In the genomic region with DNA sequence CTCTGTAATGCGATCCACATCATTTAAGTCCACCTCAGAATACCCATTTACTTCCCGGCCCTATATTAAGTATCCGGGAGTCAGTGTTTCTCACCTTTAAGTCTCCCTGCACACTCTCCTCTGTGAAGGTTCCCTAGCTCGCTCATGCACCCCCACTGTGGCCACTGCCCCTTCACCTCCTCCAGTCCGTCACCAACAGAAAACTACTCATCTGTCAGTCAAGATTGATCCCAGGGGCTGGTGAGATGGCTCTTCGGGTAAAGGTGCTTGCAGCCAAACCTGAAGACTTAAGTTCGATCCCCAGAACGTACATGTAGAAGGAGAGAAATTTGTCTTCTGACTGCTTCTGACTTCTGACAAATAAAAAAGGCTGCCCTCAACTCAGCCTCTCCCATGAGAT, we compare ENCODE assay signal across 24 mouse cellular contexts. TPM values are rescaled to one million over a fixed set of nuclear protein-coding genes. Genes with fewer than 3 reads are reported as not detected.
A peak's percentile ranks its signal among the peaks of the same experiment; 100 is the strongest.
DNase-seq lines count a peak whose midpoint lies in the region; ATAC-seq and TF ChIP-seq lines count a peak whose summit lies in the region.
"Had no signal": no experiment of that assay in that cellular context is flagged by ENCODE, and none has a peak within 500 bp of the region (broad histone marks: within the 10 kb centered on the region; RNA-seq: fewer than 3 reads in every experiment).

No protein-coding gene starts in this region.

- peak overlapping the region; percentile 82 for H3K27ac ChIP-seq in liver, adult 2 months (replicated peaks; ENCODE audit: insufficient read depth, low read depth, low read length)
- H3K27ac ChIP-seq in liver, embryonic 12.5 days: no peak overlapping the region
- H3K27ac ChIP-seq in liver, embryonic 16.5 days (ENCODE audit: low read length): no peak overlapping the region
- H3K27ac ChIP-seq in liver, embryonic 11.5 days (ENCODE audit: low read depth, low read length): no peak overlapping the region
- no peak overlapping the region for H3K27ac ChIP-seq in intestine, postnatal 0 days (ENCODE audit: low read depth, low read length)
- H3K27ac ChIP-seq in liver, postnatal 0 days (ENCODE audit: low read depth): peak overlapping the region; percentile 94
- H3K27ac ChIP-seq: embryonic facial prominence, embryonic 13.5 days; embryonic facial prominence, embryonic 15.5 days; forebrain, embryonic 10.5 days; forebrain, embryonic 12.5 days had no signal

- no peaks in the 10 kb centered on the region for H3K9me3 ChIP-seq in liver, embryonic 12.5 days (replicated peaks)
- H3K9me3 ChIP-seq in liver, embryonic 16.5 days (replicated peaks; ENCODE audit: control insufficient read depth, low read length): no peaks in the 10 kb centered on the region
- no peaks in the 10 kb centered on the region for H3K9me3 ChIP-seq in liver, embryonic 11.5 days (ENCODE audit: control insufficient read depth, low read length)
- H3K9me3 ChIP-seq in intestine, postnatal 0 days (ENCODE audit: control insufficient read depth): no peaks in the 10 kb centered on the region
- H3K9me3 ChIP-seq in liver, postnatal 0 days (ENCODE audit: low read length): no peaks in the 10 kb centered on the region
- H3K9me3 ChIP-seq: embryonic facial prominence, embryonic 13.5 days; embryonic facial prominence, embryonic 15.5 days; forebrain, embryonic 10.5 days; forebrain, embryonic 12.5 days had no signal

- peaks cover 41% of the 10 kb centered on the region for H3K36me3 ChIP-seq in liver, adult 2 months (ENCODE audit: control insufficient read depth, insufficient read depth, low read length)
- H3K36me3 ChIP-seq in liver, embryonic 12.5 days: no peaks in the 10 kb centered on the region
- no peaks in the 10 kb centered on the region for H3K36me3 ChIP-seq in liver, embryonic 16.5 days (ENCODE audit: control insufficient read depth, insufficient read depth)
- no peaks in the 10 kb centered on the region for H3K36me3 ChIP-seq in liver, embryonic 11.5 days (ENCODE audit: control insufficient read depth, insufficient read depth, low read length)
- peaks cover 8% of the 10 kb centered on the region; the same call in 1 of the 2 replicates for H3K36me3 ChIP-seq in intestine, postnatal 0 days (ENCODE audit: control insufficient read depth, insufficient read depth)
- H3K36me3 ChIP-seq in liver, postnatal 0 days (replicated peaks; ENCODE audit: insufficient read depth, low read length): no peaks in the 10 kb centered on the region
- H3K36me3 ChIP-seq: embryonic facial prominence, embryonic 13.5 days; embryonic facial prominence, embryonic 15.5 days; forebrain, embryonic 10.5 days; forebrain, embryonic 12.5 days had no signal

- no peak for ATAC-seq in liver, embryonic 12.5 days
- ATAC-seq in liver, embryonic 16.5 days (ENCODE audit: low read depth): no peak
- no peak for ATAC-seq in liver, embryonic 11.5 days (replicated peaks; ENCODE audit: low FRiP score)
- ATAC-seq in intestine, postnatal 0 days: no peak
- ATAC-seq in liver, postnatal 0 days: no peak
- ATAC-seq: forebrain, embryonic 14.5 days had no signal

- peaks cover 11% of the 10 kb centered on the region for H3K4me1 ChIP-seq in liver, adult 2 months (ENCODE audit: control insufficient read depth, insufficient read depth, low read length)
- peaks cover 16% of the 10 kb centered on the region for H3K4me1 ChIP-seq in liver, embryonic 12.5 days
- peaks cover 8% of the 10 kb centered on the region for H3K4me1 ChIP-seq in liver, embryonic 16.5 days (ENCODE audit: control insufficient read depth, low read depth, low read length)
- H3K4me1 ChIP-seq in liver, embryonic 11.5 days (replicated peaks; ENCODE audit: control insufficient read depth, insufficient read depth, low read length): peaks cover 12% of the 10 kb centered on the region
- peaks cover 4% of the 10 kb centered on the region; the same call in 1 of the 2 replicates for H3K4me1 ChIP-seq in intestine, postnatal 0 days (replicated peaks; ENCODE audit: control insufficient read depth, insufficient read depth, low read length)
- peaks cover 14% of the 10 kb centered on the region for H3K4me1 ChIP-seq in liver, postnatal 0 days (ENCODE audit: insufficient read depth)

- peak overlapping the region; percentile 66 for H3K4me3 ChIP-seq in liver, adult 2 months (ENCODE audit: insufficient read depth, low read depth, low read length)
- H3K4me3 ChIP-seq in liver, embryonic 12.5 days: no peak overlapping the region
- H3K4me3 ChIP-seq in liver, embryonic 16.5 days (ENCODE audit: low read depth, low read length): peak overlapping the region; percentile 53
- H3K4me3 ChIP-seq in liver, embryonic 11.5 days (ENCODE audit: low read depth, low read length): no peak overlapping the region
- peak overlapping the region; percentile 58 for H3K4me3 ChIP-seq in intestine, postnatal 0 days (ENCODE audit: low read depth, low read length)
- peak overlapping the region; percentile 51 for H3K4me3 ChIP-seq in liver, postnatal 0 days (ENCODE audit: low read depth, low read length)
- H3K4me3 ChIP-seq: embryonic facial prominence, embryonic 13.5 days; embryonic facial prominence, embryonic 15.5 days; erythroblast, embryonic 14.5 days; forebrain, embryonic 10.5 days; forebrain, embryonic 12.5 days had no signal

- TF ChIP-seq POLR2A in liver, adult 2 months (IDR thresholded peaks at IDR 0.05; ENCODE audit: extremely low read depth, insufficient read depth, low read length): peak; percentile 52; the same call in 1 of the 2 replicates

- H3K9ac ChIP-seq in liver, adult 2 months (ENCODE audit: low read depth, low read length): peak overlapping the region; percentile 82
- H3K9ac ChIP-seq in liver, embryonic 12.5 days: no peak overlapping the region
- 0 out of 2 replicates have a peak overlapping the region, but pooled peaks have one; percentile 3 for H3K9ac ChIP-seq in liver, embryonic 16.5 days (ENCODE audit: low read depth, low read length)
- H3K9ac ChIP-seq in liver, embryonic 11.5 days (ENCODE audit: low read depth, low read length): no peak overlapping the region
- H3K9ac ChIP-seq in intestine, postnatal 0 days (ENCODE audit: low read depth, low read length): peak overlapping the region; percentile 32; the same call in 1 of the 2 replicates
- peak overlapping the region; percentile 76 for H3K9ac ChIP-seq in liver, postnatal 0 days (replicated peaks)
- H3K9ac ChIP-seq: embryonic facial prominence, embryonic 13.5 days; embryonic facial prominence, embryonic 15.5 days; forebrain, embryonic 12.5 days had no signal

- TF ChIP-seq EP300 in liver, postnatal 0 days (IDR thresholded peaks at IDR 0.05; ENCODE audit: low read depth): no peak

- peaks cover 37% of the 10 kb centered on the region for H3K79me2 ChIP-seq in liver, adult 2 months (ENCODE audit: control insufficient read depth, insufficient read depth, low read length)

- peak; percentile 61 for DNase-seq in liver, adult 2 months (ENCODE audit: extremely low read depth, low read depth, low spot score)
- no peak for DNase-seq in liver, embryonic 11.5 days (ENCODE audit: low spot score)
- DNase-seq in liver, postnatal 0 days: no peak
- DNase-seq in layer of hippocampus, adult 11-12 months (ENCODE audit: low spot score): no peak
- DNase-seq: adrenal gland, adult 2 months; adrenal gland, postnatal 10 days; adrenal gland, postnatal 25 days; cerebellum, adult 11 months; cerebellum, adult 18-20 months; cerebellum, adult 8-10 months; cerebellum, adult 9-11 months; cerebellum, postnatal 14 days; cerebellum, postnatal 36 days; embryo, embryonic 11 days had no signal

- no peak for TF ChIP-seq CTCF in liver, adult 2 months (IDR thresholded peaks at IDR 0.05; ENCODE audit: low read depth, low read length)
- TF ChIP-seq CTCF in intestine, postnatal 0 days (IDR thresholded peaks at IDR 0.05; ENCODE audit: low read depth): no peak
- no peak for TF ChIP-seq CTCF in liver, postnatal 0 days (IDR thresholded peaks at IDR 0.05; ENCODE audit: low read depth)

- H3K4me2 ChIP-seq in liver, embryonic 12.5 days: no peak overlapping the region
- H3K4me2 ChIP-seq in liver, embryonic 16.5 days (ENCODE audit: low read depth, low read length): peak overlapping the region; percentile 33
- H3K4me2 ChIP-seq in liver, embryonic 11.5 days: no peak overlapping the region
- H3K4me2 ChIP-seq in intestine, postnatal 0 days (replicated peaks; ENCODE audit: low read depth): peak overlapping the region; percentile 68
- H3K4me2 ChIP-seq in liver, postnatal 0 days (ENCODE audit: low read depth, low read length): peak overlapping the region; percentile 61
- H3K4me2 ChIP-seq: embryonic facial prominence, embryonic 13.5 days; embryonic facial prominence, embryonic 15.5 days; forebrain, embryonic 12.5 days had no signal

- 27% methylated on average over 8 of the region's 8 CpGs for WGBS in liver, adult 2 months
- 75% methylated on average over 8 of the region's 8 CpGs for WGBS in liver, embryonic 12.5 days (ENCODE audit: insufficient replicate concordance)
- WGBS in liver, embryonic 16.5 days (ENCODE audit: insufficient replicate concordance): 76% methylated on average over 8 of the region's 8 CpGs
- WGBS in liver, embryonic 11.5 days: 91% methylated on average over 8 of the region's 8 CpGs
- WGBS in intestine, postnatal 0 days: 87% methylated on average over 8 of the region's 8 CpGs
- WGBS in liver, postnatal 0 days (ENCODE audit: insufficient replicate concordance): 76% methylated on average over 8 of the region's 8 CpGs

- H3K27me3 ChIP-seq in liver, adult 2 months (ENCODE audit: control insufficient read depth, insufficient read depth, low read length): no peaks in the 10 kb centered on the region
- no peaks in the 10 kb centered on the region for H3K27me3 ChIP-seq in liver, embryonic 12.5 days (replicated peaks)
- H3K27me3 ChIP-seq in liver, embryonic 16.5 days (ENCODE audit: control insufficient read depth, insufficient read depth, low read depth, low read length): no peaks in the 10 kb centered on the region
- H3K27me3 ChIP-seq in liver, embryonic 11.5 days (replicated peaks; ENCODE audit: control insufficient read depth, insufficient read depth, low read length): no peaks in the 10 kb centered on the region
- no peaks in the 10 kb centered on the region for H3K27me3 ChIP-seq in intestine, postnatal 0 days (replicated peaks; ENCODE audit: control insufficient read depth, insufficient read depth, low read length)
- H3K27me3 ChIP-seq in liver, postnatal 0 days (ENCODE audit: insufficient read depth, low read length): no peaks in the 10 kb centered on the region
- H3K27me3 ChIP-seq: embryonic facial prominence, embryonic 13.5 days; embryonic facial prominence, embryonic 15.5 days; forebrain, embryonic 12.5 days had no signal

RNA-seq across cellular contexts. Expression of a gene that starts 2.2 kb away (rescaled TPM):
- 687 and 765 TPM in 2 replicates for total RNA-seq in liver, adult 2 months (2014; rRNA removed)
- polyA plus RNA-seq in liver, adult 2 months (2012; rRNA removed): 1,077 and 1,098 TPM in 2 replicates
- 24.7 and 26.9 TPM in 2 replicates for polyA plus RNA-seq in liver, embryonic 12.5 days (2016; fragmentation: Nextera tagmentation; extraction: Ambion mirVana)
- polyA plus RNA-seq in liver, embryonic 16.5 days (2015; fragmentation: Nextera tagmentation; extraction: Ambion mirVana): 293 and 366 TPM in 2 replicates
- polyA plus RNA-seq in liver, embryonic 11.5 days (2014; fragmentation: Nextera tagmentation; extraction: Ambion mirVana): 29.9 and 32.9 TPM in 2 replicates
- 649 and 754 TPM in 2 replicates for polyA plus RNA-seq in intestine, postnatal 0 days (2015; fragmentation: Nextera tagmentation; extraction: Ambion mirVana)
- polyA plus RNA-seq in liver, postnatal 0 days (2015; fragmentation: Nextera tagmentation; extraction: Ambion mirVana): 1,492 and 1,631 TPM in 2 replicates
- total RNA-seq: ES-E14 had no signal

RNA-seq across cellular contexts. Expression of a gene that starts 57.4 kb away (rescaled TPM):
- total RNA-seq in liver, adult 2 months (2014; rRNA removed): 0.92 and 3.2 TPM in 2 replicates
- 0.39 and 0.48 TPM in 2 replicates for polyA plus RNA-seq in liver, adult 2 months (2012; rRNA removed)
- 348 and 381 TPM in 2 replicates for polyA plus RNA-seq in liver, embryonic 12.5 days (2016; fragmentation: Nextera tagmentation; extraction: Ambion mirVana)
- 179 and 193 TPM in 2 replicates for polyA plus RNA-seq in liver, embryonic 16.5 days (2015; fragmentation: Nextera tagmentation; extraction: Ambion mirVana)
- 554 and 596 TPM in 2 replicates for polyA plus RNA-seq in liver, embryonic 11.5 days (2014; fragmentation: Nextera tagmentation; extraction: Ambion mirVana)
- 89.9 and 93.7 TPM in 2 replicates for polyA plus RNA-seq in intestine, postnatal 0 days (2015; fragmentation: Nextera tagmentation; extraction: Ambion mirVana)
- 25.6 and 32.7 TPM in 2 replicates for polyA plus RNA-seq in liver, postnatal 0 days (2015; fragmentation: Nextera tagmentation; extraction: Ambion mirVana)

Comparison
In these comparisons a context has a peak if more than half of its experiments do, and no peak if none do; other contexts are left out.
1. H3K27ac ChIP-seq: peak in liver, adult 2 months (single experiment) and liver, postnatal 0 days (single experiment); none in liver, embryonic 12.5 days (single experiment), liver, embryonic 16.5 days (single experiment), liver, embryonic 11.5 days (single experiment) and intestine, postnatal 0 days (single experiment).
2. H3K4me3 ChIP-seq: peak in liver, adult 2 months (single experiment), liver, embryonic 16.5 days (single experiment), intestine, postnatal 0 days (single experiment) and liver, postnatal 0 days (single experiment); none in liver, embryonic 12.5 days (single experiment) and liver, embryonic 11.5 days (single experiment).
3. H3K9ac ChIP-seq: peak in liver, adult 2 months (single experiment), liver, embryonic 16.5 days (single experiment), intestine, postnatal 0 days (single experiment) and liver, postnatal 0 days (single experiment); none in liver, embryonic 12.5 days (single experiment) and liver, embryonic 11.5 days (single experiment).
4. H3K4me2 ChIP-seq: peak in liver, embryonic 16.5 days (single experiment), intestine, postnatal 0 days (single experiment) and liver, postnatal 0 days (single experiment); none in liver, embryonic 12.5 days (single experiment) and liver, embryonic 11.5 days (single experiment).
5. RNA of a gene that starts 57.4 kb away (polyA plus RNA-seq): 554 to 596 TPM in liver, embryonic 11.5 days, 348 to 381 TPM in liver, embryonic 12.5 days, 179 to 193 TPM in liver, embryonic 16.5 days, 89.9 to 93.7 TPM in intestine, postnatal 0 days and 25.6 to 32.7 TPM in liver, postnatal 0 days; 0.39 to 0.48 TPM in liver, adult 2 months; every median in the first group is over 10 times any median in the second.